Mouse (Mus musculus) left cerebral cortex, adult 2 months (tissue): ENCODE data around the gene Fbxo31. TPM values are rescaled to one million over a fixed set of nuclear protein-coding genes. Genes with fewer than 3 reads are reported as not detected.
A peak's percentile ranks its signal among the peaks of the same experiment; 100 is the strongest.
"Not testable (repeated sequence)": the region's sequence is repeated elsewhere in the genome, so short reads cannot be mapped to it uniquely, and the experiment has no call there.

ENCODE experiments used
- DNase-seq, 2 experiments: peaks; one replicate each; pipeline ENCODE4 v3.0.0; 2021 to 2022; ENCODE audit warnings: low spot score in 2 of 2, mixed read lengths in 1 of 2; ENCODE audit errors: extremely low spot score in 1 of 2
- H3K27ac ChIP-seq: fragments of 200-600 bp; 2 replicates; pipeline ENCODE4 v1.8.1; 2022
- H3K4me3 ChIP-seq: fragments of 200-600 bp; 2 replicates; pipeline ENCODE4 v1.8.1; 2022
- CTCF ChIP-seq: fragments of 200-600 bp; IDR thresholded peaks from 2 replicates; pipeline ENCODE4 v1.8.1; 2022; ENCODE audit warnings: antibody characterized with exemption, mild to moderate bottlenecking, moderate library complexity
- intact Hi-C: fragments of 180-260 bp; cut with DNase I; formaldehyde crosslinking; loops from one replicate; pipeline ENCODE4 v1.15.1; 2025
- total RNA-seq, 2 experiments: library from RNA; stranded (reverse); gene quantifications; 2 replicates each; pipeline ENCODE4 v1.2.3; 2021

Fbxo31 gene
- total RNA-seq, 2 experiments from 2014 or later = 97.8 to 104 TPM

GRCm38 (mm10) chr8:121602411-121602810 lies 23.8 kb upstream of the Fbxo31 start:
- TF ChIP-seq CTCF = no peak
- intact Hi-C loops = loop anchor here (5.0 kb wide), 2 partner anchors 45 to 230 kb away; no protein-coding TSS in a partner anchor
- DNase-seq = no peak
- H3K27ac ChIP-seq = no peak overlapping the region
- H3K4me3 ChIP-seq = no peak overlapping the region

- no peak for DNase-seq
- Histone ChIP-seq H3K27ac (no peak overlapping the region), H3K4me3 (no peak overlapping the region)
- intact Hi-C loops = loop anchor here (5.0 to 10.0 kb wide), 3 partner anchors 47 to 305 kb away; partner anchors contain the start of gene Slc7a5
- TF ChIP-seq CTCF = no peak
Observed at GRCm38 (mm10) chr8:121599842-121600241, 21.2 kb upstream of the Fbxo31 start.

GRCm38 (mm10) chr8:121598892-121599291 lies 20.3 kb upstream of the Fbxo31 start:
- peak; percentile 96 for TF ChIP-seq CTCF
- H3K4me3 ChIP-seq = no peak overlapping the region
- intact Hi-C loops = loop anchor here (10.0 kb wide), 1 partner anchor 306 kb away; the partner anchor contains the start of gene Slc7a5
- DNase-seq = peak; percentile 73 to 74
- no peak overlapping the region for H3K27ac ChIP-seq

GRCm38 (mm10) chr8:121598190-121598589 lies 19.6 kb upstream of the Fbxo31 start:
- intact Hi-C loops = loop anchor here (10.0 kb wide), 1 partner anchor 307 kb away; the partner anchor contains the start of gene Slc7a5
- no peak for DNase-seq
- H3K4me3 ChIP-seq = no peak overlapping the region
- no peak overlapping the region for H3K27ac ChIP-seq
- no peak for TF ChIP-seq CTCF

- not testable (repeated sequence) for DNase-seq, H3K27ac ChIP-seq, H3K4me3 ChIP-seq
- intact Hi-C loops = loop anchor here (10.0 kb wide), 1 partner anchor 307 kb away; the partner anchor contains the start of gene Slc7a5
Observed at GRCm38 (mm10) chr8:121597492-121597891, 18.9 kb upstream of the Fbxo31 start.

GRCm38 (mm10) chr8:121593983-121594382 lies 15.4 kb upstream of the Fbxo31 start:
- DNase-seq = no peak
- TF ChIP-seq CTCF = no peak
- intact Hi-C loops = loop anchor here (10.0 kb wide), 1 partner anchor 311 kb away; the partner anchor contains the start of gene Slc7a5
- Histone ChIP-seq H3K4me3 (no peak overlapping the region), H3K27ac (peak overlapping the region; percentile 28; the same call in 1 of the 2 replicates)

GRCm38 (mm10) chr8:121593293-121593692 lies 14.7 kb upstream of the Fbxo31 start:
- no peak overlapping the region for H3K4me3 ChIP-seq
- intact Hi-C loops = loop anchor here (10.0 kb wide), 1 partner anchor 312 kb away; the partner anchor contains the start of gene Slc7a5
- DNase-seq = no peak
- TF ChIP-seq CTCF = no peak
- H3K27ac ChIP-seq = 0 out of 2 replicates have a peak overlapping the region, but pooled peaks have one; percentile 6

- no peak for DNase-seq
- intact Hi-C loops = loop anchor here (10.0 kb wide), 1 partner anchor 313 kb away; the partner anchor contains the start of gene Slc7a5
- Histone ChIP-seq H3K4me3 (peak overlapping the region; percentile 99), H3K27ac (peak overlapping the region; percentile 92)
- peak; percentile 43 for TF ChIP-seq CTCF
Observed at GRCm38 (mm10) chr8:121591178-121592066, 12.8 kb upstream of the Fbxo31 start.

GRCm38 (mm10) chr8:121590203-121591177 lies 11.9 kb upstream of the Fbxo31 start, which contains the start of gene Map1lc3b:
Gene Map1lc3b (plus strand): TSS chr8:121590361.
- Histone ChIP-seq H3K4me3 (peak within 1 kb of the TSS; percentile 99), H3K27ac (peak within 1 kb of the TSS; percentile 92)
- DNase-seq = peak; percentile 97
- TF ChIP-seq CTCF = no peak; the same call in 1 of the 2 replicates
- intact Hi-C loops = loop anchor here (10.0 kb wide), 1 partner anchor 314 kb away; the partner anchor contains the start of gene Slc7a5

GRCm38 (mm10) chr8:121589205-121589726 lies 10.7 kb upstream of the Fbxo31 start:
- no peak overlapping the region for H3K27ac ChIP-seq
- H3K4me3 ChIP-seq = no peak overlapping the region; the same call in 1 of the 2 replicates
- no peak for DNase-seq
- intact Hi-C loops = no loop called here
- TF ChIP-seq CTCF = no peak

GRCm38 (mm10) chr8:121588750-121589149 lies 10.1 kb upstream of the Fbxo31 start:
- intact Hi-C loops = no loop called here

More at GRCm38 (mm10) chr8:121588750-121589149, 10.1 kb upstream of the Fbxo31 start:
- H3K27ac ChIP-seq = no peak overlapping the region
- H3K4me3 ChIP-seq = no peak overlapping the region
- no peak for TF ChIP-seq CTCF
- no peak for DNase-seq
